39 mouse cellular contexts compared by ENCODE assay signal in the genomic region with DNA sequence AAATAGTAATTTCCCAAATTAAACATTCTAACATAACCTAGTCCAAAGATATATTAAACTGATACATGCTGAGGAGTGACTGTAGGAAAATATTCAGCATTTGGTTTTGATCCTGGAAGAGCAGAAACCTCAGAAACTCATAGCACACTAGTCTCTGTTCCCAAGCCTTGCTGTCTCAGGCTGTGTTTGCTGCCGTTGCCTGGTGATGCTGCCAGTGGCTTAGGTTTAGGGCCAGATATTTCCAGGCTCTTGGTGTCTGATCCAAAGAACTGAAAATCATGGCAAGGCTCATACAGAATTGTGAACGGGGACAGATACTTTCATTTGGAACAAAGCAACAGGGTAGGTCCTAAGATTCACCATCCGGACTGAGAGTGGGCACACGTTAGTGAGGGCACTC. TPM values are rescaled to one million over a fixed set of nuclear protein-coding genes. Genes with fewer than 3 reads are reported as not detected.
"Had no signal": no experiment of that assay in that cellular context is flagged by ENCODE, and none has a peak within 500 bp of the region (broad histone marks: within the 10 kb centered on the region; RNA-seq: fewer than 3 reads in every experiment).

No protein-coding gene starts in this region.

- H3K4me2 ChIP-seq: embryonic facial prominence, embryonic 12.5 days; embryonic facial prominence, embryonic 13.5 days; embryonic facial prominence, embryonic 15.5 days; forebrain, embryonic 12.5 days; forebrain, embryonic 13.5 days; forebrain, embryonic 15.5 days had no signal

- H3K36me3 ChIP-seq: embryonic facial prominence, embryonic 10.5 days; embryonic facial prominence, embryonic 12.5 days; embryonic facial prominence, embryonic 13.5 days; embryonic facial prominence, embryonic 15.5 days; forebrain, embryonic 12.5 days; forebrain, embryonic 15.5 days had no signal

- H3K27ac ChIP-seq: embryonic facial prominence, embryonic 10.5 days; embryonic facial prominence, embryonic 12.5 days; embryonic facial prominence, embryonic 13.5 days; embryonic facial prominence, embryonic 15.5 days; forebrain, embryonic 12.5 days; forebrain, embryonic 13.5 days; forebrain, embryonic 15.5 days; gastrocnemius, adult 2 months; heart, adult 2 months had no signal

- H3K9me3 ChIP-seq: embryonic facial prominence, embryonic 10.5 days; embryonic facial prominence, embryonic 12.5 days; embryonic facial prominence, embryonic 15.5 days; forebrain, embryonic 12.5 days; forebrain, embryonic 13.5 days; forebrain, embryonic 15.5 days had no signal

- H3K27me3 ChIP-seq: embryonic facial prominence, embryonic 13.5 days; embryonic facial prominence, embryonic 15.5 days; forebrain, embryonic 12.5 days; forebrain, embryonic 13.5 days; forebrain, embryonic 15.5 days had no signal

- H3K4me1 ChIP-seq: embryonic facial prominence, embryonic 10.5 days; embryonic facial prominence, embryonic 12.5 days; embryonic facial prominence, embryonic 13.5 days; embryonic facial prominence, embryonic 15.5 days; forebrain, embryonic 13.5 days; forebrain, embryonic 15.5 days had no signal

- H3K4me3 ChIP-seq: embryonic facial prominence, embryonic 10.5 days; embryonic facial prominence, embryonic 12.5 days; embryonic facial prominence, embryonic 13.5 days; embryonic facial prominence, embryonic 15.5 days; erythroblast, embryonic 14.5 days; forebrain, embryonic 12.5 days; forebrain, embryonic 13.5 days; forebrain, embryonic 15.5 days; gastrocnemius, adult 2 months; heart, adult 2 months had no signal

- ATAC-seq: forebrain, embryonic 13.5 days; forebrain, embryonic 14.5 days; forebrain, embryonic 15.5 days; forebrain, embryonic 16.5 days had no signal

- DNase-seq: cerebellum, adult 18-20 months; cerebellum, adult 2 months; cerebellum, adult 8-10 months; cerebellum, adult 9-10 months; cerebellum, adult 9-11 months; cerebellum, postnatal 10 days; cerebellum, postnatal 14 days; cerebellum, postnatal 25 days; cerebellum, postnatal 36 days; embryo, embryonic 11 days; gastrocnemius, adult 2 months; gastrocnemius, postnatal 10 days; gastrocnemius, postnatal 14 days; gastrocnemius, postnatal 25 days; gastrocnemius, postnatal 36 days; heart, adult 18-20 months; heart, adult 2 months had no signal

- H3K9ac ChIP-seq: embryonic facial prominence, embryonic 12.5 days; embryonic facial prominence, embryonic 13.5 days; embryonic facial prominence, embryonic 15.5 days; forebrain, embryonic 12.5 days; forebrain, embryonic 13.5 days; forebrain, embryonic 15.5 days had no signal

RNA-seq across cellular contexts. Expression of gene Iqcf6, which starts 15.7 kb away (rescaled TPM):
- total RNA-seq: common myeloid progenitor, adult 5-6 weeks; gastrocnemius, adult 18-20 months; gastrocnemius, adult 2 months; gastrocnemius, adult 8-10 months; gastrocnemius, postnatal 10 days; gastrocnemius, postnatal 14 days; gastrocnemius, postnatal 25 days; gastrocnemius, postnatal 36 days; gastrocnemius, postnatal 4 days; granulocyte monocyte progenitor cell, adult 5-6 weeks; heart, adult 18-20 months; heart, adult 2 months; heart, adult 8-10 months had no signal
- polyA plus RNA-seq: cerebellum, adult 2 months; cortical plate, adult 2 months; embryonic facial prominence, embryonic 10.5 days; embryonic facial prominence, embryonic 11.5 days; embryonic facial prominence, embryonic 12.5 days; embryonic facial prominence, embryonic 13.5 days; embryonic facial prominence, embryonic 14.5 days; embryonic facial prominence, embryonic 15.5 days; erythroblast, embryonic 14.5 days; forebrain, embryonic 11.5 days; forebrain, embryonic 12.5 days; forebrain, embryonic 13.5 days; forebrain, embryonic 14.5 days; forebrain, embryonic 15.5 days; forebrain, embryonic 16.5 days; frontal cortex, adult 2 months; gonadal fat pad, adult 2 months; heart, adult 2 months had no signal

RNA-seq across cellular contexts. Expression of gene Iqcf4, which starts 39.9 kb away (rescaled TPM):
- total RNA-seq: common myeloid progenitor, adult 5-6 weeks; gastrocnemius, adult 18-20 months; gastrocnemius, adult 2 months; gastrocnemius, adult 8-10 months; gastrocnemius, postnatal 10 days; gastrocnemius, postnatal 14 days; gastrocnemius, postnatal 25 days; gastrocnemius, postnatal 36 days; gastrocnemius, postnatal 4 days; granulocyte monocyte progenitor cell, adult 5-6 weeks; heart, adult 18-20 months; heart, adult 2 months; heart, adult 8-10 months had no signal
- polyA plus RNA-seq: cerebellum, adult 2 months; cortical plate, adult 2 months; embryonic facial prominence, embryonic 10.5 days; embryonic facial prominence, embryonic 11.5 days; embryonic facial prominence, embryonic 12.5 days; embryonic facial prominence, embryonic 13.5 days; embryonic facial prominence, embryonic 14.5 days; embryonic facial prominence, embryonic 15.5 days; erythroblast, embryonic 14.5 days; forebrain, embryonic 11.5 days; forebrain, embryonic 12.5 days; forebrain, embryonic 13.5 days; forebrain, embryonic 14.5 days; forebrain, embryonic 15.5 days; forebrain, embryonic 16.5 days; frontal cortex, adult 2 months; heart, adult 2 months had no signal

RNA-seq across cellular contexts. Expression of gene Grm2, which starts 45.2 kb away (rescaled TPM):
- total RNA-seq: common myeloid progenitor, adult 5-6 weeks; gastrocnemius, adult 18-20 months; gastrocnemius, adult 2 months; gastrocnemius, adult 8-10 months; gastrocnemius, postnatal 14 days; gastrocnemius, postnatal 25 days; gastrocnemius, postnatal 36 days; gastrocnemius, postnatal 4 days; granulocyte monocyte progenitor cell, adult 5-6 weeks; heart, adult 18-20 months; heart, adult 2 months; heart, adult 8-10 months had no signal
- polyA plus RNA-seq: embryonic facial prominence, embryonic 15.5 days; erythroblast, embryonic 14.5 days; gonadal fat pad, adult 2 months; heart, adult 2 months had no signal

RNA-seq across cellular contexts. Expression of gene Iqcf3, which starts 49.3 kb away (rescaled TPM):
- total RNA-seq: common myeloid progenitor, adult 5-6 weeks; gastrocnemius, adult 18-20 months; gastrocnemius, adult 2 months; gastrocnemius, adult 8-10 months; gastrocnemius, postnatal 10 days; gastrocnemius, postnatal 14 days; gastrocnemius, postnatal 25 days; gastrocnemius, postnatal 36 days; gastrocnemius, postnatal 4 days; granulocyte monocyte progenitor cell, adult 5-6 weeks; heart, adult 18-20 months; heart, adult 2 months; heart, adult 8-10 months had no signal
- polyA plus RNA-seq: cerebellum, adult 2 months; cortical plate, adult 2 months; embryonic facial prominence, embryonic 10.5 days; embryonic facial prominence, embryonic 11.5 days; embryonic facial prominence, embryonic 12.5 days; embryonic facial prominence, embryonic 13.5 days; embryonic facial prominence, embryonic 14.5 days; embryonic facial prominence, embryonic 15.5 days; erythroblast, embryonic 14.5 days; forebrain, embryonic 11.5 days; forebrain, embryonic 12.5 days; forebrain, embryonic 13.5 days; forebrain, embryonic 14.5 days; forebrain, embryonic 15.5 days; forebrain, embryonic 16.5 days; frontal cortex, adult 2 months; heart, adult 2 months had no signal
